Mouse (Mus musculus) megakaryocyte, embryonic 14.5 days (primary cell): Measurements from ENCODE around the gene Tgfbr2. TPM values are rescaled to one million over a fixed set of nuclear protein-coding genes. Genes with fewer than 3 reads are reported as not detected.

ENCODE experiments used
- H3K27me3 ChIP-seq: replicated peaks from 2 replicates; pipeline ENCODE3; 2012; ENCODE audit warnings: inconsistent platforms
- H3K36me3 ChIP-seq: replicated peaks from 2 replicates; pipeline ENCODE3; 2012; ENCODE audit warnings: low read length, inconsistent platforms, mixed read lengths
- H3K4me1 ChIP-seq: 2 replicates; pipeline ENCODE4 v1.6.1; 2012; ENCODE audit warnings: inconsistent platforms
- H3K4me3 ChIP-seq: replicated peaks from 2 replicates; pipeline ENCODE3; 2012; ENCODE audit warnings: moderate library complexity, mild to moderate bottlenecking, inconsistent platforms
- H3K9me3 ChIP-seq: 2 replicates; pipeline ENCODE4 v1.6.1; 2012; ENCODE audit warnings: inconsistent platforms
- FLI1 ChIP-seq: IDR thresholded peaks from 2 replicates; pipeline ENCODE4 v1.6.1; 2012; ENCODE audit warnings: low read length, inconsistent platforms, mixed read lengths
- GATA1 ChIP-seq: IDR thresholded peaks from 3 replicates; pipeline ENCODE4 v1.6.1; 2012; ENCODE audit warnings: mixed read lengths, low read length, inconsistent platforms, borderline replicate concordance
- polyA plus RNA-seq: library from polyadenylated mRNA; stranded (reverse); fragments of >175 nt; gene quantifications from 2 replicates; pipeline ENCODE4 v1.2.3, GENCODE M21; 2012; ENCODE audit warnings: low replicate concordance; ENCODE audit not compliant: insufficient read depth

The Tgfbr2 gene
- polyA plus RNA-seq, 1 experiment: 1.9 TPM

GRCm38 (mm10) chr9:116139549-116139948, 35.6 kb downstream of the Tgfbr2 start:
- no peaks in the 10 kb centered on the region for H3K9me3 ChIP-seq
- H3K4me3 ChIP-seq: no peak overlapping the region
- peaks cover 51% of the 10 kb centered on the region for H3K4me1 ChIP-seq
- peaks cover 6% of the 10 kb centered on the region for H3K36me3 ChIP-seq
- no peak for TF ChIP-seq GATA1
- no peak for TF ChIP-seq FLI1
- peaks cover 2% of the 10 kb centered on the region for H3K27me3 ChIP-seq

- Histone ChIP-seq H3K9me3 (no peaks in the 10 kb centered on the region), H3K36me3 (peaks cover 6% of the 10 kb centered on the region)
- no peak for TF ChIP-seq GATA1
Observed at GRCm38 (mm10) chr9:116138595-116139134, 36.5 kb downstream of the Tgfbr2 start.

GRCm38 (mm10) chr9:116137645-116138044, 37.5 kb downstream of the Tgfbr2 start:
- peaks cover 6% of the 10 kb centered on the region for H3K36me3 ChIP-seq
- no peak overlapping the region for H3K4me3 ChIP-seq
- H3K9me3 ChIP-seq: no peaks in the 10 kb centered on the region
- TF ChIP-seq GATA1 (no peak), FLI1 (no peak)
- H3K4me1 ChIP-seq: peaks cover 55% of the 10 kb centered on the region
- H3K27me3 ChIP-seq: peaks cover 2% of the 10 kb centered on the region

More at GRCm38 (mm10) chr9:116138595-116139134, 36.5 kb downstream of the Tgfbr2 start:
- Histone ChIP-seq H3K4me1 (peaks cover 48% of the 10 kb centered on the region), H3K4me3 (no peak overlapping the region), H3K27me3 (peaks cover 2% of the 10 kb centered on the region)

- Histone ChIP-seq H3K9me3 (no peaks in the 10 kb centered on the region), H3K4me3 (no peak overlapping the region), H3K4me1 (peaks cover 58% of the 10 kb centered on the region), H3K36me3 (peaks cover 6% of the 10 kb centered on the region), H3K27me3 (peaks cover 2% of the 10 kb centered on the region)
- no peak for TF ChIP-seq FLI1
- no peak for TF ChIP-seq GATA1
Observed at GRCm38 (mm10) chr9:116136811-116137210, 38.3 kb downstream of the Tgfbr2 start.

- H3K4me3 ChIP-seq: no peak overlapping the region
- no peak for TF ChIP-seq FLI1
- TF ChIP-seq GATA1: no peak
- no peaks in the 10 kb centered on the region for H3K9me3 ChIP-seq
- peaks cover 10% of the 10 kb centered on the region for H3K36me3 ChIP-seq
- peaks cover 2% of the 10 kb centered on the region for H3K27me3 ChIP-seq
- peaks cover 62% of the 10 kb centered on the region for H3K4me1 ChIP-seq
Observed at GRCm38 (mm10) chr9:116136146-116136545, 39.0 kb downstream of the Tgfbr2 start.

- H3K4me3 ChIP-seq: no peak overlapping the region
- H3K27me3 ChIP-seq: peaks cover 2% of the 10 kb centered on the region
- TF ChIP-seq GATA1 (no peak), FLI1 (no peak)
- H3K9me3 ChIP-seq: no peaks in the 10 kb centered on the region
- H3K36me3 ChIP-seq: peaks cover 17% of the 10 kb centered on the region
- H3K4me1 ChIP-seq: peaks cover 71% of the 10 kb centered on the region
Observed at GRCm38 (mm10) chr9:116134488-116134887, 40.7 kb downstream of the Tgfbr2 start.

- Histone ChIP-seq H3K4me1 (peaks cover 66% of the 10 kb centered on the region), H3K9me3 (no peaks in the 10 kb centered on the region), H3K36me3 (peaks cover 26% of the 10 kb centered on the region), H3K27me3 (peaks cover 2% of the 10 kb centered on the region), H3K4me3 (no peak overlapping the region)
- TF ChIP-seq GATA1: no peak
Observed at GRCm38 (mm10) chr9:116133312-116133980, 41.7 kb downstream of the Tgfbr2 start.

GRCm38 (mm10) chr9:116128886-116129285, 46.3 kb downstream of the Tgfbr2 start:
- peaks cover 65% of the 10 kb centered on the region for H3K36me3 ChIP-seq
- peaks cover 51% of the 10 kb centered on the region for H3K4me1 ChIP-seq
- no peak overlapping the region for H3K4me3 ChIP-seq
- no peaks in the 10 kb centered on the region for H3K9me3 ChIP-seq
- H3K27me3 ChIP-seq: peaks cover 9% of the 10 kb centered on the region
- TF ChIP-seq GATA1: no peak
- no peak for TF ChIP-seq FLI1

GRCm38 (mm10) chr9:116128311-116128710, 46.8 kb downstream of the Tgfbr2 start:
- H3K4me3 ChIP-seq: no peak overlapping the region
- H3K4me1 ChIP-seq: peaks cover 53% of the 10 kb centered on the region
- peaks cover 9% of the 10 kb centered on the region for H3K27me3 ChIP-seq
- peaks cover 65% of the 10 kb centered on the region for H3K36me3 ChIP-seq
- TF ChIP-seq FLI1 (no peak), GATA1 (no peak)
- no peaks in the 10 kb centered on the region for H3K9me3 ChIP-seq

- H3K9me3 ChIP-seq: no peaks in the 10 kb centered on the region
- TF ChIP-seq GATA1: no peak
- no peak for TF ChIP-seq FLI1
- no peak overlapping the region for H3K4me3 ChIP-seq
- H3K27me3 ChIP-seq: peaks cover 9% of the 10 kb centered on the region
- peaks cover 60% of the 10 kb centered on the region for H3K4me1 ChIP-seq
- H3K36me3 ChIP-seq: peaks cover 67% of the 10 kb centered on the region
Observed at GRCm38 (mm10) chr9:116126494-116126893, 48.7 kb downstream of the Tgfbr2 start.
